Mouse (Mus musculus) myocyte (in vitro differentiated cells): ENCODE data around the gene Rbm42. TPM values are rescaled to one million over a fixed set of nuclear protein-coding genes. Genes with fewer than 3 reads are reported as not detected.

Experiments used
- H3K27me3 ChIP-seq: one replicate; pipeline ENCODE4 v1.6.1; 2011; ENCODE audit not compliant: control insufficient read depth, insufficient read depth, insufficient read length
- H3K36me3 ChIP-seq: one replicate; pipeline ENCODE4 v1.6.1; 2011; ENCODE audit not compliant: control insufficient read depth, insufficient read depth
- H3K4me2 ChIP-seq: one replicate; pipeline ENCODE4 v1.6.1; 2011; ENCODE audit warnings: low read depth, control low read depth
- H3K4me3 ChIP-seq: one replicate; pipeline ENCODE4 v1.5.1; 2011; ENCODE audit warnings: mild to moderate bottlenecking, control low read depth, moderate library complexity
- H3K79me2 ChIP-seq: one replicate; pipeline ENCODE4 v1.6.1; 2011; ENCODE audit not compliant: control insufficient read depth, insufficient read depth
- H3ac ChIP-seq: one replicate; pipeline ENCODE4 v1.6.1; 2011; ENCODE audit not compliant: control insufficient read depth, insufficient read length
- CEBPB ChIP-seq: IDR thresholded peaks from 2 replicates; pipeline ENCODE4 v1.6.1; 2011; ENCODE audit warnings: mild to moderate bottlenecking, moderate library complexity; ENCODE audit not compliant: poor library complexity, insufficient read depth, severe bottlenecking
- E2F4 ChIP-seq: IDR thresholded peaks from one replicate; pipeline ENCODE4 v1.6.1; 2011; ENCODE audit warnings: mild to moderate bottlenecking, control low read depth, moderate library complexity; ENCODE audit not compliant: insufficient read depth
- MAX ChIP-seq: IDR thresholded peaks from one replicate; pipeline ENCODE4 v1.6.1; 2011; ENCODE audit warnings: low read depth, mild to moderate bottlenecking, control low read depth
- MYOD1 ChIP-seq, 3 experiments: IDR thresholded peaks; one replicate each; pipeline ENCODE4 v1.6.1; 2011; ENCODE audit warnings: control low read depth in 2 of 3, low read depth in 2 of 3, mild to moderate bottlenecking in 2 of 3, moderate library complexity in 1 of 3; ENCODE audit not compliant: insufficient read length in 2 of 3, control insufficient read depth in 1 of 3
- MYOG ChIP-seq, 3 experiments: IDR thresholded peaks; one replicate each; pipeline ENCODE4 v1.6.1; 2011; ENCODE audit warnings: control low read depth in 2 of 3, low read depth in 2 of 3, mild to moderate bottlenecking in 2 of 3; ENCODE audit not compliant: insufficient read length in 2 of 3, control insufficient read depth in 1 of 3, insufficient read depth in 1 of 3
- POLR2A ChIP-seq: IDR thresholded peaks from one replicate; pipeline ENCODE4 v1.6.1; 2011; ENCODE audit warnings: low read depth, mild to moderate bottlenecking, control low read depth, moderate library complexity; ENCODE audit not compliant: insufficient read length
- POLR2AphosphoS2 ChIP-seq: IDR thresholded peaks from one replicate; pipeline ENCODE4 v1.6.1; 2011; ENCODE audit warnings: low read depth, control low read depth; ENCODE audit not compliant: insufficient read length
- REST ChIP-seq: IDR thresholded peaks from one replicate; pipeline ENCODE4 v1.6.1; 2011; ENCODE audit warnings: mild to moderate bottlenecking, control low read depth, moderate library complexity; ENCODE audit not compliant: insufficient read depth, insufficient read length
- SRF ChIP-seq: IDR thresholded peaks from one replicate; pipeline ENCODE4 v1.6.1; 2011; ENCODE audit warnings: low read depth; ENCODE audit not compliant: control insufficient read depth, insufficient read length
- TCF12 ChIP-seq: IDR thresholded peaks from one replicate; pipeline ENCODE4 v1.6.1; 2011; ENCODE audit warnings: mild to moderate bottlenecking, control low read depth; ENCODE audit not compliant: poor library complexity, insufficient read depth, severe bottlenecking
- TCF3 ChIP-seq: IDR thresholded peaks from one replicate; pipeline ENCODE4 v1.6.1; 2011; ENCODE audit warnings: low read depth, control low read depth; ENCODE audit not compliant: insufficient read length
- USF1 ChIP-seq: IDR thresholded peaks from one replicate; pipeline ENCODE4 v1.6.1; 2011; ENCODE audit warnings: low read depth, mild to moderate bottlenecking, control low read depth, moderate library complexity
- polyA plus RNA-seq: library from polyadenylated mRNA; unstranded; fragments of >200 nt; fragmentation: generic; extraction: Trizol; gene quantifications from one replicate; pipeline ENCODE4 v1.2.1, GENCODE M21; 2012; ENCODE audit warnings: missing spikeins

Gene Rbm42
- polyA plus RNA-seq, 1 experiment: 124 TPM

- H3K4me3 ChIP-seq: no peak overlapping the region
These were observed 31.8 kb upstream of the Rbm42 start for GRCm38 (mm10) chr7:30681897-30682296.

GRCm38 (mm10) chr7:30678263-30678975 is 28.3 kb upstream of the Rbm42 start:
- peaks cover 35% of the 10 kb centered on the region for H3K27me3 ChIP-seq
- H3K79me2 ChIP-seq: no peaks in the 10 kb centered on the region
- TF ChIP-seq REST (no peak), TCF3 (no peak), TCF12 (no peak), CEBPB (no peak), MYOG (IDR thresholded peaks at IDR 0.05; ENCODE audit: control insufficient read depth in 1 of 3, insufficient read depth in 1 of 3, insufficient read length in 2 of 3, low read depth in 2 of 3) (no peak), POLR2A (no peak), MYOD1 (IDR thresholded peaks at IDR 0.05; ENCODE audit: control insufficient read depth in 1 of 3, insufficient read length in 2 of 3, low read depth in 2 of 3) (no peak), E2F4 (no peak), USF1 (no peak)
- H3K4me3 ChIP-seq: no peak overlapping the region
- H3K36me3 ChIP-seq: no peaks in the 10 kb centered on the region
- no peak overlapping the region for H3ac ChIP-seq
- no peak overlapping the region for H3K4me2 ChIP-seq

More at GRCm38 (mm10) chr7:30681897-30682296, 31.8 kb upstream of the Rbm42 start:
- Histone ChIP-seq H3K4me2 (no peak overlapping the region), H3K79me2 (no peaks in the 10 kb centered on the region), H3ac (no peak overlapping the region), H3K27me3 (peaks cover 22% of the 10 kb centered on the region), H3K36me3 (no peaks in the 10 kb centered on the region)
- TF ChIP-seq REST (no peak), POLR2A (no peak), TCF12 (no peak), E2F4 (no peak), SRF (no peak), MYOG (IDR thresholded peaks at IDR 0.05; ENCODE audit: control insufficient read depth in 1 of 3, insufficient read depth in 1 of 3, insufficient read length in 2 of 3, low read depth in 2 of 3) (no peak), POLR2AphosphoS2 (no peak), TCF3 (no peak)

GRCm38 (mm10) chr7:30671480-30671879 is 21.4 kb upstream of the Rbm42 start, which contains the start of gene Pmis2:
Gene Pmis2 (minus strand): TSS chr7:30671605.
- no peak within 1 kb of the TSS for H3ac ChIP-seq
- no peak within 1 kb of the TSS for H3K4me3 ChIP-seq
- H3K4me2 ChIP-seq: no peak within 1 kb of the TSS
- H3K36me3 ChIP-seq: no peaks in the 10 kb centered on the region
- H3K79me2 ChIP-seq: no peaks in the 10 kb centered on the region
- TF ChIP-seq POLR2AphosphoS2: no peak
- no peak for TF ChIP-seq CEBPB
- no peak for TF ChIP-seq USF1
- no peak for TF ChIP-seq REST
- TF ChIP-seq MYOD1 (IDR thresholded peaks at IDR 0.05; ENCODE audit: control insufficient read depth in 1 of 3, insufficient read length in 2 of 3, low read depth in 2 of 3): no peak
- no peak for TF ChIP-seq SRF
- no peak for TF ChIP-seq MYOG (IDR thresholded peaks at IDR 0.05; ENCODE audit: control insufficient read depth in 1 of 3, insufficient read depth in 1 of 3, insufficient read length in 2 of 3, low read depth in 2 of 3)
- TF ChIP-seq TCF3: no peak
- TF ChIP-seq E2F4: no peak
- TF ChIP-seq MAX: no peak
- no peak for TF ChIP-seq POLR2A
- TF ChIP-seq TCF12: no peak
- peaks cover 20% of the 10 kb centered on the region for H3K27me3 ChIP-seq

- Histone ChIP-seq H3K4me3 (no peak overlapping the region), H3K27me3 (peaks cover 9% of the 10 kb centered on the region), H3ac (no peak overlapping the region), H3K79me2 (no peaks in the 10 kb centered on the region), H3K4me2 (no peak overlapping the region), H3K36me3 (no peaks in the 10 kb centered on the region)
- TF ChIP-seq MYOD1 (IDR thresholded peaks at IDR 0.05; ENCODE audit: control insufficient read depth in 1 of 3, insufficient read length in 2 of 3, low read depth in 2 of 3): no peak
- no peak for TF ChIP-seq TCF3
- TF ChIP-seq MAX: no peak
- TF ChIP-seq REST: no peak
- no peak for TF ChIP-seq TCF12
- no peak for TF ChIP-seq SRF
- TF ChIP-seq USF1: no peak
- TF ChIP-seq MYOG (IDR thresholded peaks at IDR 0.05; ENCODE audit: control insufficient read depth in 1 of 3, insufficient read depth in 1 of 3, insufficient read length in 2 of 3, low read depth in 2 of 3): no peak
- no peak for TF ChIP-seq CEBPB
- no peak for TF ChIP-seq E2F4
- no peak for TF ChIP-seq POLR2A
- TF ChIP-seq POLR2AphosphoS2: no peak
These were observed 19.1 kb upstream of the Rbm42 start for GRCm38 (mm10) chr7:30669229-30669628.

- H3K79me2 ChIP-seq: no peaks in the 10 kb centered on the region
- H3K36me3 ChIP-seq: no peaks in the 10 kb centered on the region
- no peaks in the 10 kb centered on the region for H3K27me3 ChIP-seq
- TF ChIP-seq SRF (no peak), MYOD1 (IDR thresholded peaks at IDR 0.05; ENCODE audit: control insufficient read depth in 1 of 3, insufficient read length in 2 of 3, low read depth in 2 of 3) (no peak), MYOG (IDR thresholded peaks at IDR 0.05; ENCODE audit: control insufficient read depth in 1 of 3, insufficient read depth in 1 of 3, insufficient read length in 2 of 3, low read depth in 2 of 3) (no peak), REST (no peak), TCF3 (no peak), CEBPB (no peak), E2F4 (no peak), TCF12 (no peak), POLR2A (no peak), USF1 (no peak)
- peak overlapping the region; percentile 15 for H3ac ChIP-seq
- H3K4me3 ChIP-seq: peak overlapping the region; percentile 66
- H3K4me2 ChIP-seq: peak overlapping the region; percentile 93
These were observed 15.2 kb upstream of the Rbm42 start for GRCm38 (mm10) chr7:30665321-30665720.
